Mouse (Mus musculus): Measurements from ENCODE around the gene Shisa5. TPM values are rescaled to one million over a fixed set of nuclear protein-coding genes. Genes with fewer than 3 reads are reported as not detected.
A peak's percentile ranks its signal among the peaks of the same experiment; 100 is the strongest.

The Shisa5 gene
- polyA plus RNA-seq (2012; rRNA removed), result 4,319 and 4,795 TPM in 2 replicates

- Histone ChIP-seq H3K36me3 (ENCODE audit: control insufficient read depth, insufficient read depth, low read length) (no peaks in the 10 kb centered on the region), H3K4me3 (ENCODE audit: extremely low read depth, insufficient read depth, insufficient read length) (peak within 1 kb of the TSS; percentile 92), H3K27ac (ENCODE audit: insufficient read depth, low read length) (peak within 1 kb of the TSS; percentile 84), H3K4me1 (ENCODE audit: control insufficient read depth, insufficient read depth, insufficient read length) (peaks cover 18% of the 10 kb centered on the region; the same call in 1 of the 2 replicates), H3K27me3 (ENCODE audit: control insufficient read depth, insufficient read depth, low read length) (no peaks in the 10 kb centered on the region)
- TF ChIP-seq POLR2A (IDR thresholded peaks at IDR 0.05; ENCODE audit: low read depth, low read length) (peak; percentile 78), CTCF (IDR thresholded peaks at IDR 0.05; ENCODE audit: extremely low read depth, insufficient read depth, insufficient read length, insufficient replicate concordance) (no peak)
- WGBS, result 1% methylated on average over 40 of the region's 40 CpGs
- peak in 1 of 2 experiments; percentile 84 for DNase-seq (ENCODE audit: low read depth in 1 of 2, low spot score in 2 of 2)
These were observed at the start of gene Shisa5 for GRCm38 (mm10) chr9:109038086-109038895. TSS of gene Shisa5 (plus strand) at chr9:109038565.

- TF ChIP-seq POLR2A (IDR thresholded peaks at IDR 0.05; ENCODE audit: low read depth, low read length), result no peak
- no peaks in the 10 kb centered on the region for H3K36me3 ChIP-seq (ENCODE audit: control insufficient read depth, insufficient read depth, low read length)
- no peak for DNase-seq (ENCODE audit: low read depth in 1 of 2, low spot score in 2 of 2)
- H3K27ac ChIP-seq (ENCODE audit: insufficient read depth, low read length), result peak overlapping the region; percentile 18; the same call in 1 of the 2 replicates
- H3K4me1 ChIP-seq (ENCODE audit: control insufficient read depth, insufficient read depth, insufficient read length), result peaks cover 8% of the 10 kb centered on the region; the same call in 1 of the 2 replicates
- 53% methylated on average over 4 of the region's 4 CpGs for WGBS
- no peaks in the 10 kb centered on the region for H3K27me3 ChIP-seq (ENCODE audit: control insufficient read depth, insufficient read depth, low read length)
- H3K4me3 ChIP-seq (ENCODE audit: extremely low read depth, insufficient read depth, insufficient read length), result no peak overlapping the region
These were observed 48.4 kb upstream of the Shisa5 start for GRCm38 (mm10) chr9:108989802-108990461.

GRCm38 (mm10) chr9:108990462-108990820 is 47.9 kb upstream of the Shisa5 start:
- TF ChIP-seq POLR2A (IDR thresholded peaks at IDR 0.05; ENCODE audit: low read depth, low read length) (no peak), CTCF (IDR thresholded peaks at IDR 0.05; ENCODE audit: extremely low read depth, insufficient read depth, insufficient read length, insufficient replicate concordance) (no peak)
- Histone ChIP-seq H3K4me3 (ENCODE audit: extremely low read depth, insufficient read depth, insufficient read length) (no peak overlapping the region), H3K27me3 (ENCODE audit: control insufficient read depth, insufficient read depth, low read length) (no peaks in the 10 kb centered on the region), H3K4me1 (ENCODE audit: control insufficient read depth, insufficient read depth, insufficient read length) (peaks cover 8% of the 10 kb centered on the region; the same call in 1 of the 2 replicates), H3K36me3 (ENCODE audit: control insufficient read depth, insufficient read depth, low read length) (no peaks in the 10 kb centered on the region), H3K27ac (ENCODE audit: insufficient read depth, low read length) (0 out of 2 replicates have a peak overlapping the region, but pooled peaks have one; percentile 18)
- 79% methylated on average over 7 of the region's 7 CpGs for WGBS
- no peak for DNase-seq (ENCODE audit: low read depth in 1 of 2, low spot score in 2 of 2)

- H3K27me3 ChIP-seq (ENCODE audit: control insufficient read depth, insufficient read depth, low read length), result no peaks in the 10 kb centered on the region
- TF ChIP-seq CTCF (IDR thresholded peaks at IDR 0.05; ENCODE audit: extremely low read depth, insufficient read depth, insufficient read length, insufficient replicate concordance) (no peak), POLR2A (IDR thresholded peaks at IDR 0.05; ENCODE audit: low read depth, low read length) (peak; percentile 94)
- DNase-seq (ENCODE audit: low read depth in 1 of 2, low spot score in 2 of 2), result peak; percentile 97 to 100
- peak within 1 kb of the TSS; percentile 72 for H3K4me3 ChIP-seq (ENCODE audit: extremely low read depth, insufficient read depth, insufficient read length)
- peak within 1 kb of the TSS; percentile 94 for H3K27ac ChIP-seq (ENCODE audit: insufficient read depth, low read length)
- 1% methylated on average over 31 of the region's 31 CpGs for WGBS
- H3K4me1 ChIP-seq (ENCODE audit: control insufficient read depth, insufficient read depth, insufficient read length), result peaks cover 8% of the 10 kb centered on the region; the same call in 1 of the 2 replicates
- H3K36me3 ChIP-seq (ENCODE audit: control insufficient read depth, insufficient read depth, low read length), result no peaks in the 10 kb centered on the region
These were observed 46.8 kb upstream of the Shisa5 start, which contains the start of gene Pfkfb4 for GRCm38 (mm10) chr9:108991428-108992084. TSS of gene Pfkfb4 (plus strand) at chr9:108991778.

GRCm38 (mm10) chr9:108992085-108992469 is 46.3 kb upstream of the Shisa5 start:
- H3K36me3 ChIP-seq (ENCODE audit: control insufficient read depth, insufficient read depth, low read length), result no peaks in the 10 kb centered on the region
- TF ChIP-seq CTCF (IDR thresholded peaks at IDR 0.05; ENCODE audit: extremely low read depth, insufficient read depth, insufficient read length, insufficient replicate concordance) (no peak), POLR2A (IDR thresholded peaks at IDR 0.05; ENCODE audit: low read depth, low read length) (no peak)
- H3K27me3 ChIP-seq (ENCODE audit: control insufficient read depth, insufficient read depth, low read length), result no peaks in the 10 kb centered on the region
- peak overlapping the region; percentile 53 for H3K27ac ChIP-seq (ENCODE audit: insufficient read depth, low read length)
- peaks cover 8% of the 10 kb centered on the region; the same call in 1 of the 2 replicates for H3K4me1 ChIP-seq (ENCODE audit: control insufficient read depth, insufficient read depth, insufficient read length)
- peak overlapping the region; percentile 72 for H3K4me3 ChIP-seq (ENCODE audit: extremely low read depth, insufficient read depth, insufficient read length)
- WGBS, result 25% methylated on average over 18 of the region's 18 CpGs
- DNase-seq (ENCODE audit: low read depth in 1 of 2, low spot score in 2 of 2), result no peak

GRCm38 (mm10) chr9:108992620-108993361 is 45.6 kb upstream of the Shisa5 start:
- 83% methylated on average over 9 of the region's 9 CpGs for WGBS
- no peaks in the 10 kb centered on the region for H3K27me3 ChIP-seq (ENCODE audit: control insufficient read depth, insufficient read depth, low read length)
- no peak overlapping the region for H3K4me3 ChIP-seq (ENCODE audit: extremely low read depth, insufficient read depth, insufficient read length)
- no peak overlapping the region for H3K27ac ChIP-seq (ENCODE audit: insufficient read depth, low read length)
- TF ChIP-seq CTCF (IDR thresholded peaks at IDR 0.05; ENCODE audit: extremely low read depth, insufficient read depth, insufficient read length, insufficient replicate concordance) (no peak), POLR2A (IDR thresholded peaks at IDR 0.05; ENCODE audit: low read depth, low read length) (no peak)
- no peak for DNase-seq (ENCODE audit: low read depth in 1 of 2, low spot score in 2 of 2)
- H3K36me3 ChIP-seq (ENCODE audit: control insufficient read depth, insufficient read depth, low read length), result no peaks in the 10 kb centered on the region
- H3K4me1 ChIP-seq (ENCODE audit: control insufficient read depth, insufficient read depth, insufficient read length), result peaks cover 8% of the 10 kb centered on the region; the same call in 1 of the 2 replicates
